Comparison of ENCODE assay signal across 8 mouse cellular contexts in genomic region chr6:88626912-88627311, GRCm38 (mm10). TPM values are rescaled to one million over a fixed set of nuclear protein-coding genes. Genes with fewer than 3 reads are reported as not detected.
DNase-seq lines count a peak whose midpoint lies in the region; ATAC-seq lines count a peak whose summit lies in the region.

No protein-coding gene starts in this region.

- H3K9ac ChIP-seq in limb, embryonic 11.5 days (ENCODE audit: low read length): peak overlapping the region; percentile 62; the same call in 1 of the 2 replicates

- 12% methylated on average over 11 of the region's 11 CpGs for WGBS in limb, embryonic 11.5 days

- no peaks in the 10 kb centered on the region for H3K9me3 ChIP-seq in megakaryocyte, embryonic 14.5 days
- no peaks in the 10 kb centered on the region for H3K9me3 ChIP-seq in limb, embryonic 11.5 days (ENCODE audit: control insufficient read depth, low read length)

- no peak overlapping the region for H3K27ac ChIP-seq in limb, embryonic 11.5 days (replicated peaks; ENCODE audit: low read depth, low read length)

- peak; percentile 8; the same call in 1 of the 2 replicates for ATAC-seq in cerebellum, adult (ENCODE audit: insufficient number of reproducible peaks, low FRiP score, low TSS enrichment)
- no peak for ATAC-seq in megakaryocyte, adult 5-6 weeks (ENCODE audit: poor library complexity, severe bottlenecking)
- ATAC-seq in limb, embryonic 11.5 days (ENCODE audit: insufficient number of reproducible peaks, low FRiP score, low TSS enrichment, low read depth): no peak

- H3K4me2 ChIP-seq in limb, embryonic 11.5 days (ENCODE audit: low read depth, severe bottlenecking): peak overlapping the region; percentile 96

- H3K27me3 ChIP-seq in megakaryocyte, embryonic 14.5 days (replicated peaks): peaks cover 43% of the 10 kb centered on the region
- no peaks in the 10 kb centered on the region for H3K27me3 ChIP-seq in limb, embryonic 11.5 days (ENCODE audit: control insufficient read depth, insufficient read depth, low read length)
- no peaks in the 10 kb centered on the region for H3K27me3 ChIP-seq in splenic B cell, adult 2 months (ENCODE audit: control insufficient read depth, insufficient read depth, low read length, poor library complexity, severe bottlenecking)

- H3K4me3 ChIP-seq in megakaryocyte, embryonic 14.5 days (replicated peaks): peak overlapping the region; percentile 88
- H3K4me3 ChIP-seq in limb, embryonic 11.5 days (ENCODE audit: low read depth, low read length): peak overlapping the region; percentile 39

- H3K36me3 ChIP-seq in megakaryocyte, embryonic 14.5 days (replicated peaks; ENCODE audit: low read length): no peaks in the 10 kb centered on the region
- no peaks in the 10 kb centered on the region for H3K36me3 ChIP-seq in limb, embryonic 11.5 days (ENCODE audit: control insufficient read depth, insufficient read depth, low read length)
- H3K36me3 ChIP-seq in splenic B cell, adult 2 months (ENCODE audit: control insufficient read depth, insufficient read depth, low read length, poor library complexity, severe bottlenecking): no peaks in the 10 kb centered on the region

- H3K4me1 ChIP-seq in megakaryocyte, embryonic 14.5 days: peaks cover 15% of the 10 kb centered on the region
- H3K4me1 ChIP-seq in limb, embryonic 11.5 days (ENCODE audit: control insufficient read depth, insufficient read depth, low read length): no peaks in the 10 kb centered on the region

- no peak for DNase-seq in cerebellum, postnatal 4 days (ENCODE audit: low spot score in 2 of 2)
- DNase-seq in limb, embryonic 11.5 days (ENCODE audit: low spot score): no peak
- DNase-seq in splenic B cell, adult 2 months (ENCODE audit: low read depth, low spot score): peak; percentile 3
- DNase-seq in frontal cortex, postnatal 14 days (ENCODE audit: low spot score in 2 of 2): no peak
- DNase-seq in adrenal gland, adult 8-10 months: no peak

RNA-seq across cellular contexts. Expression of gene Kbtbd12, which starts 10.8 kb away (rescaled TPM):
- 1.1 TPM in 1 of 2 replicates, not detected in the other for polyA plus RNA-seq in megakaryocyte, embryonic 14.5 days (2012; ENCODE audit: insufficient read depth, low replicate concordance)
- total RNA-seq in megakaryocyte, adult 5-6 weeks (2015): 1.3 TPM in 1 of 2 replicates, not detected in the other
- total RNA-seq in megakaryocyte, adult 5-6 weeks (2017): 0.73 TPM in 1 of 2 replicates, not detected in the other
- not detected in 2 replicates for polyA plus RNA-seq in limb, embryonic 11.5 days (2014; fragmentation: Nextera tagmentation; extraction: Ambion mirVana)
- 1 to 10 TPM in 2 of 4 experiments, under 1 TPM in 2; 0.31 to 2.4 (median 1.6) TPM for total RNA-seq in adrenal gland, adult 8-10 months (2022)
